Mouse (Mus musculus) gastrocnemius, adult 18-20 months (tissue): ENCODE measurements around the gene Pank1. TPM values are rescaled to one million over a fixed set of nuclear protein-coding genes. Genes with fewer than 3 reads are reported as not detected.

Source experiments
- DNase-seq: peaks from one replicate; pipeline ENCODE4 v3.0.0; 2021; ENCODE audit warnings: low spot score
- long read RNA-seq, 2 experiments: library from polyadenylated mRNA; stranded (forward); transcript quantifications; one replicate each; pipeline ENCODE4 v2.0.0; 2021
- total RNA-seq, 2 experiments: library from RNA; stranded (reverse); gene quantifications; 2 replicates each; pipeline ENCODE4 v1.2.3; 2021

Pank1 gene
- 10 to 100 TPM; 14.7 to 17.8 TPM for total RNA-seq
- long read RNA-seq, experiment 1, full-length matches to known transcripts = 14 of 19 reads
- long read RNA-seq, experiment 1, partial matches to known transcripts = 0 of 19 reads
- long read RNA-seq, experiment 1, other reads (novel, unspliced or antisense) = 5 of 19 reads
- long read RNA-seq, experiment 2, full-length matches to known transcripts = 10 of 11 reads
- long read RNA-seq, experiment 2, partial matches to known transcripts = 1 of 11 reads
- long read RNA-seq, experiment 2, other reads (novel, unspliced or antisense) = 0 of 11 reads

DNA sequence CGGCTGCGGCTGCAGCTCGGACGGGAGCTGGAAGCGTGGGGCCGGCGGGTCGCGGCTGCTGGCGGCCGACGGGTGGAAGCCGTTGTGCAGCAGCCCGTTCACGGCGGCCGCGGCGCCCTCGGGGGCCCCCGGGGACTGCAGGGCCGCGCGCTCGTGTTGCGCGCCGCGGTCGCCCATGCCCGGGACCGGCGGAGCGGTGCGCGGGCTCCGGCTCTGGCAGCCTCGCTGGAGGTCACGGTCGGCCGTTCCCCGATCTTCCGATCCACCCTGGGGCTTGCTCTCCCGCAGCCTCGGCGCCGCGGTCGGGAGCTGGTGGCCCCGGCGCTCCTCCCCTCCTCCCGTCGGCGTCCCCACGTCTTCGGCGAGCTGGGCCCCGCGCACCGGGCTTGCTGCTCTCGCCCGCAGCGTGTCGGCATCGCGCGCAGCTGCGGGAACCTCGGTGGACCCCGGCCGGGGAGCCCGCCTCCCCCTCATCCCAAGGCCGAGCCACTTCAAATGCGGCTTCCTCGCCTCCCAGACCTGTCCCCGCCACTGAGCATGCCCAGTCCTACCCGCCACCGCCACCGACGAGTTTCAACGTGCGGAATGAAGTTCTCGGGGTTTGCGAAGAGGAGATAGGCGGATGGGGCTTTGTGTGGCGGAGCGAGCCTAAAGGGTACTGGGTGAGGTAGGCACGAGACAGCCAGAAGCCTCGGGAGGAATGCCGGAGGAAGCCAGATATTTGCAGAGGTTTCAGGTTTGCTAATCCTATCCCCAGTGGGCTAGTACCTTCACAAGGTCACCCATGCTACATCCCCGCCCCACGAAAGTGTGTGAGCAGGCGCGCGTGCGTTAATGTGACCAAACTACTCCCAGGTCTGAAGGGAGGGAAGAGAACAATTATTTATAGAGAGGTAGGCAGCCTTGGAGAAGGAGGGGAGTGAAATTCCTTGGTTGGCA is at the start of gene Pank1:
Pank1 (minus strand) TSS at position 853 of the 939 bp plus-strand sequence.
- DNase-seq = peak; percentile 52

DNA sequence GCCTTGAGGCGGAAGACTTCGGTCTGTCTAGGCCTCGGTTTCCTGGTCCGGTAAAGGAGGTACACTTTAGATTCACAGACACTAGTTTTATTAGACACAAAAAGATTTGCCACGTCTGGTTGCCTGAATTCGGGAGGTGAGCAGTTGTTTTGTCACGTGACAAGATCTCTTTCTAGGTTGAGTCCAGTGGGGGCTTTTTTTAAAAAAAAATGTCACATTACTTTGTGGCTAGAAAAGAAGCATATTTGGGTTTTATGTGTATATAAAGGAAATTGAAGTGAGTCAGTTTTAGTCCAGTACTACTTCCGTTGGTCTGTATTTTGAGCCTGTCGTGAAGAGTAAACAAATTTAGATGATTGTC is 43.3 kb upstream of the Pank1 start:
- DNase-seq = no peak

DNA sequence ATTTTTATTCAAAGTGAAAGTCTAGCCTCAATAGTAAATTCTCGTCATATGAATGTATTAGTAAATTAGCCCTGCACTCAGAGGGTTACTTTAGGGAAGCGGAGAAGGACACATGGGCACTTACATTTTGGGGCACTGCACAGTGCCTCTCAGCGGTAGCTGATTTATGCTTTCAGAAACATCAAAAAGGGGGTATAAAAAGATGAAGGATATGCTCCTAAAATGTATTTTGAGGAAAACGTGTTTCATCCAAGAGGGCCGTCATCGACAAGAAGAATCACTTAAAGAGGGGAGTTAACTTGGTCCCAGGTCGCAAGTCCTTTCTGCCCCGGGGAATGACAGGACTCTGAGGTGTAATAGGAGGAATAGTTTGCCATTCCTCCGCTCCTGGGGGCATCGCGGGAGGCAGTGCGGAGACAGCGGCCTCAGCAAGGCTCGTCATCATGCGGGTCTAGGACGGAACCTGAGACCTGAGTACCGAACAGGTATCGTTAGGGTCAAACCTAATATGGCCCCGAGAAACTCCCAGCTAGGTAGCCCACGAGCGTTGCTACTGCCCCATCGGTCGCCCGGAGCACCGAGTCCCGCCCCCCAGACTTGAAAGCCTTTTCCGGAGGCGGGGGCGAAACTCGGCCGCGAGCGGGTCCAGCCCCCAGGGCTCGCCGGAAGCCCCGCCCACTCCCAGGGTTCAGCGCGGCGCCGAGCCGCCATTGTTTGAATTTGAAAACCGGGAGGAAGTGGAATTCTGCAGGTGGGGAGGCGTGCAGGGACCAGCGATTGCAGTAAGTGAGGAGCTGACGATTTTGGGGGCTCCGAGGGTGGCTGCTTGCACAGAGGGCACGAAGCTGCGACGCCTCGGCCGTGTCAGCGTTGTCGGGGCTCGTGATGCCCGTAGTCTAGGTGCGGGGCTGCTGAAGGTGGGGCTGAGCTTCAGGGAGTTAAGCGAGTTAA is 42.7 kb upstream of the Pank1 start, which contains the start of gene Kif20b:
Kif20b (plus strand) TSS at position 710 of the 951 bp plus-strand sequence.
- peak; percentile 88 for DNase-seq

DNA sequence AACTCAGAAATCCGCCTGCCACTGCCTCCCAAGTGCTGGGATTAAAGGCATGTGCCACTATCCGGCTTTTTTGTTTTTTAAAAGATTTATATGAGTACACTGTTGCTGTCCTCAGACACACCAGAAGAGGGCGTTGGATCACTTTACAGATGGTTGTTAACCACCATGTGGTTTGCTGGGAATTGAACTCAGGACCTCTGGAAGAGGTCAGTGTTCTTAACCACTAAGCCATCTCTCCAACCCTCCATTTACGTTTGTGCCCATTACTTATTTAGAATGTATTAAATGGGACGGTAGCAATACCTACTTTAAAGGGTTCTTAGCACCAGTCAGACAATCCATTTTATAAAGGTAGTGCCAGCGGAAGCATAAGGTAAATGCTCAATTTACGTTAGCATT is 42.0 kb upstream of the Pank1 start:
- DNase-seq = no peak

DNA sequence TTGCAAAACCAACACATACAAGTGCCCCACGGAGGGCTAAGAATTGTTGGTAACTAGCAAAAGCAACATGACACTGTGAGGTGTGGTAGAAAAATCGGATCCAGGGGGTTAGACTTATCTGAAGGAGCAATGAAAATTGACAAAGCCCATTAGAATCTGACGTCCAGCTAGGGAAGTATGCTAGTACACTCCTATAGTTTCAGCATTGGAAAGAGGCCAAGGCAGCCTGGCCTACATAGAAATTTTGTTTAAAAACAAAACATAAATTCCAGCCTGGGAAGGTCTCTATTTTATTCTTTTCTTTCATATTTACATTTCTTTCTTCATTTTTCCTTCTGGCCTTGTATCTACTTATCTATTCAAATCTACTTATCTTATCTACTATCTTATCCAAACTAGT is 41.3 kb upstream of the Pank1 start:
- DNase-seq = no peak

DNA sequence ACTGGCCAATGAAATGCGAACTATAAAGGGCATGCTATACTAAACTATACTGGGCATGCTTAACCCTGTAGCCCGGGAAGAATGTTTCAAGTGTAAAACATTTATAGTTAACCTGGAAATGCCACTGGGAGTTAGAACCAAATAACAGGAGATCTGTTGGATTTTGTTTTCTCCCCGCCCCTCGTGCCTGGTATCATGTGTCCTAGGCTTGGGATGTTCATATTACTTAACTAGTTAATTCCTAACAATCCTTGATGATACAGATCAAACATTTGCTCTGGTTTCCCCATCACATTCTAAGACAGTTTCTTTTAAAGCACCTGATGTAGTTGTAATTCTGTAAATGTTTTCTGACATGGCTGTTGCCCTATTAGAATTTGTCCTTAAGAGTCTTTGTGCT is 40.8 kb upstream of the Pank1 start:
- no peak for DNase-seq

DNA sequence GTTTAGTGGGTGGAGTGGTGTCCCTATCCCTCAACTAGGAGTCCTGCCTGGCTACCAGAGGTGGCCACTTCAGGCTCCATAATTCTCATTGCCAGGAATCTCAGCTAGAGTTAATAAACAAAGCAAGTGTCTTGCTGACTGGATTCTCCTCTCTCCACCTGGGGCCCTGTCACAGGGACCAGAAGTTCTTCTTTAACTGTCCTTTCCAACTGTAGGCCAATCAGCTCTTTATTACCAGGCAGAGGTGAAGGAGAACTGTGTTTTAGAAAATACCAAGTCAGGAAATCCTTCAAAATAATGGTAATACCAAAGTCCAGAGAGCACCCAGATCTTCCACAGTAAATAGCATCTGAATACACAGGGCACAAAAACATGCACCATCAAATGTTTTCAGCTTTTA is 33.1 kb upstream of the Pank1 start:
- no peak for DNase-seq

DNA sequence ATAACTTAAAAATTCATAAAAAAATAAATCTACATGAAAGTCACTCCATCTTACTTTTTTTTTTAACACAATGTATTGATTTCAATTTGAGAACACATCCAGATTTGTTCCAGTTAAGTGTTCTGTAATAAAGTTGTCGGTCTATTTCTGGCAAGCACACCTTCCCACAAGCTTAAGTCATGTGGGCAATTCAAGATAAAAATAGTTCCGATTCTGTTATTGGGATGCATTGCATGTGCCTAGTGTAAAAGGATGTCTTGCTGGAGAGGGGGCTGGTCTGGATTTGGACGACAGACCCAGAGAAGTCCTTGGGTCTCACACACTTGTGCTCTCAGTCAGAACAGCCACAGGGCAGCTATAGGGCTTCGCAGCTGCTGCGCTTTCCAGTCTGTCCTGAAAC is 27.5 kb upstream of the Pank1 start:
- no peak for DNase-seq

DNA sequence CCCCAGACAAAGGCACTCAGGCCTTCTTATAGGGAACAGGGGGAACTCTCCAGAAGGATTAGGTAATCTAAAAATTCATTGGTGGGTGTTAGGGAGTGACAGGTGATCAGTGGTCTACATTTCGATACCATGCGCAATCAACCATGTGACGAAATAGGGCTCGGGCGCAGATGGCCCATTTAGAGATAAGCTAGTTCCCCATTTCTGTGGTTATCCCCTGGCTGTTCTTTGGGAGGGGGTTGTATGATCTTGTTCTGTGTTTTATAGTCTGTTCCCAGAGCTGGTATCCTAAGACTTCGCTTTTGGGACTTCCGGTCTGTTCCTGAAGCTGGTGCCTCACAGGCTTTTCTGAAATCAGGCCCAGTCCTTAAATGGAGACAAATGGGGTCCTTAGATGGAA is 26.2 kb upstream of the Pank1 start:
- DNase-seq = no peak

DNA sequence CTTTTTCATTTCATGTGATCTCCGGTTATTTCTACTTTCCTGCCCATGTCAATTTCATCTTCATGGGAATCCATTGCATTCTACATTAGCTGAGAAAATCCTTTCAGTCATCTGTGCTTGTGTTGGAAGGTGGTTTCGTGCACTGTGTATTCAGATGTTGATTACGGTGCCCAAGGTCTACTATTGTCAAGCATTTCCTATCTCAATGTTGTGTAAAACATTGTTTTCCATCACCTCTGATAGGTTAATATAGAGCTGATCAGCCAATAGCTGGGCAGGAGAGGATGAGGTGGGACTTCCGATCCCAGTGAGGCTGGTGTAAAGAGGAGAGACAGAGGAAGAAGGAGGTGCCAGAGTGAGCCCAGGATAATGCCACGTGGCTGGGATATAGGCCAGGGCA is 24.8 kb upstream of the Pank1 start:
- no peak for DNase-seq

DNA sequence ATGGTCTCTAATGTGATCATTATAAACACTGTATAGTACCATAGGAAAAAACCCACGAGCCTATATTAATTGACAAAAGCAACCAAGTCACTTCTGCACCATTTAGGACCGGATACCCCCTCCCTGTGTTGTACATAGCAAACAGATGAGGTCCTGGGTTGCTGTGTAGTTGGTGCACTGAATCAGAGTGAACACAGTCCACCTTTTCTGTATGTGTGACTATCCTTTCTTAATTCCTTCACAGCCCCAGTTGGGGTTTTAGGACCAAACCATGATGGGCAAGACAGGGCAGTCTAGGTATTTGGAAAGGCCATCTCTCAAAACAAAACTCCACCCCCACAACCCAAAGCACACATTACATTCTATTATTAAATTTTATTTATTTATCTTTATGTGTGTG is 22.5 kb upstream of the Pank1 start:
- no peak for DNase-seq

DNA sequence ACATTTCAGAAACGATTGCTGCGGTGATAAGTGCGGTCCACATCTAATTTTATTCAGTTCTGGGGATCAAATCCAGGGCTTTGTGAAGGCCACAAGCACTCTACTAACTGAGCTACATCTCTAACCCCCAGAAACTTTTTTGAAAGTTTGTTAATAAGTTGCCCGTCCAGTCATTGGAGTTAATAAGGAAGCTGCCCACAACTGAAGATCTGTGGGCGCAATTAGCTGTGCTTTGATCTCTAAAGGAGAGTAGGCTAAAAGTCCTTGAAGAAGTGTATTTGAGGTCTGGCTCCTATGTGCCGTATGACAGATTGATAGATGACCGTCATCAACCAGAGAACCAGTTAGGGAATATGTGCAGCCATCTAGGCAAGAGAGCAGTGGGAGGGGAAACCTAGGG is 22.0 kb upstream of the Pank1 start:
- no peak for DNase-seq

DNA sequence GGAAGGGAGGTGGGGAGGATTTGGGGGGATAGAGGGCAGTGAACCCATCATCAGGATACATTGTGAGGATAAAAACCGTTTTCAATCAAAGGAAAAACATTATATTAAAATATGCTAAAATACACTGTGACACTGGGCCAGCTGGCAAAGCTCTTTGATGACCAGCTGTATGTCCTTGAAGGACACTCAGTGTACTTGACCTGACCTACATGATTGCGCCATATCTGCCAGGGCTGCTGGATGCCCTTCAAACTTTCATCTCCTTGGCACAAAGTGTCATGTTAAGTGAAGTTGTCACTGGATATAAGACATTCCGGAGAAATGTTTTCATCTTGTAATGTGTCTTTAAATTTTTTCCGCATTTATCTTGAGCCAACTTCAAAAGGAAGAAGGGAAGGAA is 19.7 kb upstream of the Pank1 start:
- DNase-seq = no peak

DNA sequence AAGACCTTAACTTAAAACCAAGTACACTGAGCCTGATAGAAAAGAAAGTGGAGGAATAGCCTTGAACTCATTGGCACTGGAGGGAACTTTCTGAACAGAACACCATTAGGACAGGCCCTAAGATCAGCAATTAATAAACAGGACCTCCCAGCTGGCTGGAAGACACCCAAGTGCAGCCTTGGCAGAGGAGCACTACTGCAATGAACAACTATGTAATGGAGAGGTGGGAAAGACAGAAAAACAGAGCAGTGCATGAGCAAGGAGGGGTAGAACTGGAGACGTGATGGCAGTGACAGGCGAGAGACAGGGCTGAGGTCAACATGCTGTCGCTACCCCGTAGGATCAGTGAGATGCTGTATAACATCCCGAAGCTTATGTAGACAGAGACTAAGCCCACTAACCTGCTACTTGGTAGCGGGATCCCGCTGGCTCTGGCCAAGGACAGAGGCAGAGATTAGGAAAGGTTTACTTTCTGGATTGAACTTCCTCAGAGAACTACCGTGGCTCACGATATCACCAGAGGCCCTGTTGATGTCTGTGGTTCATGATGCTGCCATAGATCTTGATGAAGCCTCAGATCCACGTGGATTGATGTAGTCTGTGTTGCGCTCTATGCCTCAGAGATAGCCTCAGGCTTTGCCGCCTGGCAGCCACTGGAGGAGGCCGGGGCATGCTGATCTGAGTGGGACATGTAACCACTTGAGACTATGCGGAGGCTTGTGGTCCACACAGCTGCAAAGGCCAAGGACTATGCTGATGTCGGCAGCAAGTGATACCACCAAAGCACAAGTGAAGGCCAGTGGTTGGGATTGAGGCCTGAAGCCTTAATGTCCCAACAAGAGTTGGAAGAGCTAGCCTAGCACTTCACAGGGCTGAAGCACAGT is 18.1 kb upstream of the Pank1 start:
- no peak for DNase-seq

DNA sequence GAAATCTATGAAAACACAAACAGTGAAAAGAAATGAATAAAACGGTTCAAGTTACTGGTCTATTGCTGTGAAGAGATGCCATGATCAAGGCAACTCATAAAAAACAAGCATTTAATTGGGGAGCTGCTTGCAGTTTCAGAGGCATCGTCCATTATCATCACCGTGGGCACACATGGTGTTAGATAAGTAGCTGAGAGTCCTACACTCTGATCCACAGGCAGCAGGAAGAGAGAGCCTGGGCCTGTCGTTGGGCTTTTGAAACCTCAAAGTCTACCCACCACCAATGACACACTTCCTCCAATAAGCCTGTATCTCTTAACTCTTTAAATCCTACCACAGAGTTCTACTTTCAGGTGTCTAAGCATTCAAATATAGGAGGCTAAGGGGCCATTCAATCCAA is 15.8 kb upstream of the Pank1 start:
- DNase-seq = no peak

DNA sequence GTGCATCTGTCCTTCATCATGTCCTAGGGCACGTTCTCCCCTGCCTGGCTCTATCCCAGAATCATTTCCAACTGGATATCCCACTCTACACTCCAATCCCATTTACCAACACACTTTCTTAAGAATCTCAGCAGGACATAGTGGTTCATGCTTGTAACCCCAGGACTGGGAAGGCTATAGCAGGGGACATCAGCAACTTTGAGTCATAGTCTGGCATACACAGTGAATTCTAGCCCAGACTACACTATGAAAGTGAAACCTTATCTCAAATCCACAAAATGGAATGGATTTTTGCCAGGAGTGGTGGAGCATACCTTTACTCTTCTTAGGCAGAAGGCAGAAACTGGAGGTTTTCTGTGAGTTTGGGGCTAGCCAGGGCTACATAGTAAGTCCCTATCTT is 12.3 kb upstream of the Pank1 start:
- DNase-seq = no peak

DNA sequence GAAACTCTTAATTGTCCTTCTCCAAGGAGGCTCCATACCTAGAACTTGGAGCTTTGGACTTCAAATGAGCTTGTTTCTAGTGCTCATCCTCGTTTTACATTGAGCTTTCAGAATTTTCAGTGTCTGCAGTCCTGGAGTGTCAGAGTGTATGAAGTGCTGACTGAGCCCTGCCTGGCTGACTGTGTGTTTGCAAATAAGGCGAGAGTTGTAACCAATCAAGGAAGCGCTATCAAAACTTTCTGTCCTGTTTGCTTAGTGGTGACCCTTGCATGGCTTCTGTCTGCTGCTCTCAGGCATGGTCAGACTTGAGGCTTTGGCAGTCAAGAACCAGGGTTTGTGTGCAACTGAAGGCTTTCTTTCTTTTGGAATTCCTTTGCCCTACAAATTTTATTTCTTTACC is 11.7 kb upstream of the Pank1 start:
- DNase-seq = no peak

DNA sequence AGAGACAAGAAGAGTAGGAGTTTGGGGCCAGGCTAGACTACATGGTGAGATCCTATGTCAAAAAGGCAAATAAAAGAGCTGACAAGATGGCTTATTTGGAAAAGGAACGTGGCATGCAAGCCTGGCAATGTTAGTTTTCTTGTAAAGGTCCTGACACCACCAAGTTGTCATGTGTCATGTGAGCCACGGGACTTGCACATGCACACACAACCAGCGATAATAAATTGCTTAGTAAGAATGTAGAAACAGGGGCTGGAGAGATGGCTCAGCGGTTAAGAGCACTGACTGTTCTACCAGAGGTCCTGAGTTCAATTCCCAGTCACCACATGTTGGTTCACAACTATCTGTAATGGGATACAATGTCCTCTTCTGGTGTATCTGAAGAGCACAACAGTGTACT is 7.1 kb upstream of the Pank1 start:
- DNase-seq = no peak

DNA sequence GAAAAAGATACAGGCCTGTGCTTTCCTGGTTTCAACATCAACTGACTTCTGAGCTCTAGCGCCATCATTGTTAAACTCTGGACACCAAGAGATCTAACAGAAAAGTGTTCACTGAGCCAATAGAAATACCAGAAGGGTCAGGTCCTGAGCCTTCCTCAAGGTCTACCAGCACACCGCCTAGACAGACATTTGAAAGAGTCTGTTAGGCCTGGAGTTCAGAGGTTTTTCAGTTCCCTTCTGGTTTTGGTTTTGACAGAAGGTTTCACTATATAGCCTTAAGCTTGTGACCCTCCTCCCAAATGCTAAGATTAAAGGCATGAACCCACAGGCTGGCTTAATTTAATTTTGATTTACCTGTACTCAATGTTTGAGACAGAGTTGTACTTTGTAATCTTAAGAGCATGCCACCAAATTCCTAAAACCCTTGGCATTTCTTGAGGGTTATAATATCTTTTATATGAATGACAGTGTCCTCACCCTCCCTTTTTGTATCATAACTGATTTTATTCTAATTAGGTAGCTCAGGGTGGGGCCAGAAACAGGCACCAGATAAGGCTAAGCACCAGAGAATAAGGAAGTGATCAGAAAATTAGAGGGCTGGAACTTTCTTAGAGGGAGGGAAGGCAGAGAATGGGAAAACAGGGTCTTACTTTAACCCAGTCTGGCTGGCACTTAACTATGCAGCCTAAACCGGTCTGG is 4.4 kb upstream of the Pank1 start:
- DNase-seq = no peak

DNA sequence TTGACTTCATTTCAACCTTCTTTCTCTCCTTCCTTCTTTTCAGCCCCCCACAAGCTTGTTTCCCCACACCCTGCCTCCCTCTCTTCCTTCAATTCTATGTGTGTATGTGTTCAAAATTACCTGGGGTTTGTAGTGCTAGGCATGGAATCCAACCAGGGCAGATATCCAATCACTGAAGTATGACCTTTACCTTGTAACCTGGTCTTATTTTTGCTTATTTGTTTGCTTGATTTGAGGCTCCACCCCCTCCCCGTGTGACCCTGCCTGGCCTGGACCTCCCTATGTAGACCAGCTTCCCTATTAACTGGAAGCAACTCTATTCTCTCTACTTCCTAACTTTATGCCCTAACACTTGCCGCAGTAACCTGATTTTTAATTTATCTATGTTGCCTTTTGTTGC is 3.2 kb upstream of the Pank1 start:
- DNase-seq = no peak
